Mouse (Mus musculus) mature B cell (primary cell): Measurements from ENCODE around the gene Psmb8.

Experiments
- in situ Hi-C: fragments of 300-500 bp; cut with MboI; formaldehyde crosslinking; loops from 2 replicates; pipeline ENCODE4 v1.14.3; 2019

Gene Psmb8

DNA sequence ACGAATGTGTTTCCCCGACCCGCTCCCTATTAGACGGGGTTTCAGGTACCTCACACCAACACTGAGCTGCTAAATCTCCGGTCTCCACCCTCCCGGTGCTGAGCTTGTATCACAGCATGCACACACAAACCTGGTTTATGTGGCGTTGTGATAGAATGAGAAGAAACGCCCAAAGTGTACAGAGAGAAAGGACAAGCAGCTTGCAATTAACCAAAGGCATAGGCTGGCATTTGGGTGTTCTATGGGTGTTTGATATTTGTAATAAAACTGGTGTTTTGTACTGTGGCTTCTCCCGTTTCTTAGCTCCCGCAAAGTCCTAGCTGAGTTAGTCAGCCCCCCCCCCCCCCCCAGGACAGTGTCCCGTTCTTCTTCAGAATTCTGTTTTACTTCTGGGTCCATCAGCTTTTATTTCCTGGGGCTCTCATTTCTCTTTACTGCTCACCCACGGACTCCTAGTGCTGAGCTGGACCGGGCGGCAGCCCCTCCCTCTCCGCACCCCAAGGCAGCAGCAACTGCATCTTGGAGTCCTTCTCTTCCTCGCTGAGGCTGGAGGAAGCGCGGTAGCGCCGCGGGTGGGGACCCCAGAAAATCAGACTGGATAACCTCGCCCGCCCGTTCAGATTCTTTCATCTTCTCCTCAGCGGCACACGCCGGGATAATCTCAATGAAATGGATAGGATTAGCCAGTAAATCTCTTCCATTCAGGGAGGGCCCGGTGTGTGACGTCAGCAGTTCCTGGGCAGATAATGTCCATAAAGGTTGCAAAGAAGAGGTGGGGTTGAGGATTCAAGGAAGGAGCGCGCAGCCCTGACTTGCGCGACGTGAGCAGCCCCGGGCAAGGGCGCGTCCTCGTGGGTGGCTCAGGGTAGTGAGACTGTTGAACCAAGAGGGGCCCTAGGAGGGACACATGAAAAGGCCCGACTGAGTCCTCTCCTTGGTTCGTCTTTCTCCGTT, at the start of gene Psmb8:
Psmb8 (plus strand) TSS at position 781 of the 954 bp plus-strand sequence.
- in situ Hi-C loops = loop anchor here (25.0 kb wide), 1 partner anchor 390 kb away; the partner anchor contains the start of genes Ager, Gpsm3 and Pbx2

DNA sequence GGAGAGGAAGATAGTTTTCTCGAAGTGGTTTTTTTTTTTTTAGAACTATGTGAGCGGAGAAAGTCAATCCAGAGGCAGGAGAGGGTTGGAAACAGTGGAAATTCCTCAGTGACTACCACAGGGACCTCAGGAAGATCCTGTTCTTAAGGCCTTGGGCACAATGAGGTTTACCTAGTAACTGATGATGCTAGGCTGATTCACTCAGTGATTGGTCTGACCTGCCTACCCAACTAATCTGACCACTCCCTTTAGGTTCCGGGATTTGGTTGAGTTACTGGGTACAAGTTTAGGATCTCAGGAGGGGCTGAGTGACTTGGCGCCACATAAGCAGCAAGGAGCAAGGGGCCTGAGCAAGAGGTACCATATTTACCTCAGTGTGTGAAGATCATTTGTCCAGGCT, 44.6 kb upstream of the Psmb8 start, which contains the start of gene H2-DMb1:
H2-DMb1 (plus strand) TSS at position 150 of the 400 bp plus-strand sequence.
- in situ Hi-C loops = no loop called here

DNA sequence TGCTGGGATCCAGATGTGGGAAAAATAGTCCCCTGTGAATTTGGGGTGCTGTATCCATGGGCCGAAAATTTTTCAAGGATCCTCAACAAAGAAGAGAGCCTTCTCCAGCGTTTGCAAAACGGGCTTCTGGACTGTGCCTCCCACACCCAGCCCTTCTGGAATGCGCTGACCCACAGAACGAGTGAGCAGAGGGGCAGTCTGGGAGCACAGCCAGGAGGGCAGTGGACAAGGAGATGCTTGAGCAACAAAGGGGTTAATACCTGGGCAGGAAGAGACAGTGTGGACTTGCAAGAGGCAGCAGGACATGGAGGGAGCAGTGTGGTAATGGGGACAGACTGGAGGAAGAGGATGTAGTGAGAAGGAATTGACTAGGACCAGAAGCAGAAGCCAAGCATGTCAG, 42.0 kb upstream of the Psmb8 start:
- in situ Hi-C loops = no loop called here

DNA sequence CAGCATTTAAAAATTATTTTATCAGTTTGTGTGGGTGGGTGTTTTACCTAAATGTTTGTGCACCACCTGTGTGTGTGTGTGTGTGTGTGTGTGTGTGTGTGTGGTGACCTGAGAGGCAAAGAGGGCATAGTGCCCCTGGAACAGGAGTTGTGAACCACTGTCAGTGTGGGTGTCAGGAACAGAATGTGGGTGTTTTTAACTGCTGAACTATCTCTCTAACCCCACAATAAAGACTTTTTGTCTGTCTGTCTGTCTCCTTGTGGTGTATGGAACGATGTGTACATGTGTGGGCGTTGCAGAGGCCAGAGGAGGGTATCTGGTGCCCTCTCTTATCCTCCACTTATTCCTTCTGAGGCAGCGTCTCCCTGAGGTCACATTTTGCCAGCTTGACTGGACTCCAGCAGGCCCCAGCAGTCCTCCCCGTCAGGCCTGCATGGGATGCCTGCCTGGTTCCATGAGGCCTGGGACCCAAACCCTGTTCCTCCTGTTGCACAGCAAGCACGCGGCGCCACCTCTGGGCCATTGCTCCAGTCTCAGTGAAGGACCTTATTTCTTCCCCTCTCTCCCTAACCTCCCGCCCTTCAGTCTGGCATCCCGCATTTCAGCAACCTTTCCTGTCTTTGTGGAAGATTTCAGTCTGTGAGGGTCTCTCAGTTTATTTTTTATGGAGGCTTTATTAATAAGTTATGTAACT, 33.2 kb upstream of the Psmb8 start:
- in situ Hi-C loops = no loop called here

DNA sequence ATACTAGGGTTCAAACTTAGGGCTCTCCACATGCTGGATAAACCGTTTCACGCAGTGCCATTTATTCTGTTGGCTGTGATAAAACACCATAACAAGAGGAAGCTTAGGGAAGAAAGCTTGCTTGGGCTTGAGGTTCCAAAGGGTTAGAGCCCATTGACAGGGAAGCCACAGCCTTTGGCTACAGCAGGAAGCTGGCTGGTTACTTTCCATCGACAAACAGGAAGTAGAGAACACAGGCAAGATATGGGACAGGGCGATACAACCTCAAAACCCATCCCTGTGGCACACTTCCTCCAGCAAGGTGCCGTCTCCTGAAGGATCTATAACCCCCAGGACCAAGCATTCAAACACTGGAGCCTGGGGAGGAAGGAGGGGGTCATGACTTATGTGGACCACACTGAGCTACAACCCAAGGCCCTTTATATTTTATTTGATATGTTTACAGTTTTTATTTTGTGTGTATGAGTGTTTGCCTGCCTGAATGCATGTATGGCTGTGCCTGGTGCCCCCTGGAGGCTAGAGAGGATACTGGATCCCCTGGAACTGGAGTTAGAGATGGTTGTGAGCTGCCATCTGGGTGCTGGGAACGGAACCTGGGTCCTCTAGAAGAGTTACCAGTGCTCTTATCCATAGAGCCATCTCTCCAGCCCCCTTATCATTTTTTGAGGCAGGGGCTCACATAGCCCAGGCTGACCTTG, 32.3 kb upstream of the Psmb8 start:
- in situ Hi-C loops = loop anchor here (5.0 kb wide), 2 partner anchors 33 to 68 kb away; no protein-coding TSS in a partner anchor

DNA sequence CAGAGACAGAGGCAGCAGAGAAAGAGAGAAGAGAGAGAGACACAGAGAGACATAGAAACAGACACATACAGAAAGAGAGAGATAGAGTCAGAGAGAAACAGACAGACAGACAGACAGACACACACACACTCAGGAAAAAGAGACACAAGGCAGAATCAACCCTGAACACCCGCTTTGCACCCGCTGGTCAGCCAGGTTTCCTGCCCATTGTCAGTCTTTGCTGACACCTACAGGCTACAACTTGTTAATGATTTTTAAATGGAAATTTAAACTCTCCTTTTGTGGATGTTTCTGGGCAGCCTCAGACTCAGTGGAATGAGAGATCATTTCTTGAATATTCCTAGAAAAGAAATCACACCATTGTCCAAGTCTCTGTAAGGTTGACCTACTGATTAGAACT, 28.2 kb upstream of the Psmb8 start:
- in situ Hi-C loops = loop anchor here (5.0 kb wide), 2 partner anchors 37 to 72 kb away; no protein-coding TSS in a partner anchor

DNA sequence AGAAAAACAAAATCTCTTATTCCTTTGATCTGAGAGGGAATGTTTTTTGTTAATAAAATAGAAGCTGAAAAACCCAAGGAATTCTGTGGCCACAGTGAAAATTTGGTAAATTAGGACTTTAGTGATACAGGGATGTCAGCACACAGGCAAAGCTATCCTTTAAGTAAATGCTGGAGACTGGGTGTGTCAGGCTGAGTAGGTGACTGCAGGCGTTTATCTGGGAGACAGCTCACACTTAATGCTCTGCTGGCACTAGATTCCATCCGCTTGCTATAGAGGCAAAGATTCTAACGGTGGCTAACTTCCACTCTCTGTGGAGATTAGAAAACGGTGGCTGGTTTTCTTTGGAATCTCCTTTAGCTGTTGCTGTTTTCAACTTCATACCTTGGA, 27.0 kb upstream of the Psmb8 start:
- in situ Hi-C loops = no loop called here

DNA sequence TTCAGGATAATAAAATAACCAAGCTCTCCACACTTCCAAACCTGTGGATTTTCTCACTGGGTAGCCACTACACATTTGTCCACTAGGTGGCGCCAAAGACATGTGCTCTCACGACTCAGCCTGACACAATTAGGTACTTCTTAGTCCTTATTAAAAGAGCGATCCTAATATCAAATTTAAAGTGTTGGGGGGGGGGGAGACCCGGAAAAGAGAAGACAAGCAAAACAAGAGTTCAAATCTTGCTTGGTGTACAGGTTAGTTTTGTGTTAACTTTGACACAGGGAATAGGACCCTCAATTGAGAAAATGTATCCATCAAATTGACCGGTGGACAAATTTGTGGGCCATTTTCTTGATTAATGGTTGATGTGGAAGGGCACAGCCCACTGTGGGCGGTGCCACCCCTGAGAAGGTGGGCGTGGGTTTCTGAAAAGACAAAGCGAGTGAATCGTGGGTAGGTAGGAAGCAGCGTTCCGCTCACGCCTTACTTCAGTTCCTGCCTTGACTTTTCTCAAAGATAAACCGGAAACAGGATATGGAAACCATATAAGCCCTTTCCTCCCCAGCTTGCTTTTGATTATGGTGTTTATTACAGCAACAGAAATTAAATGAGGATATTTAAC, 26.5 kb upstream of the Psmb8 start:
- in situ Hi-C loops = no loop called here

DNA sequence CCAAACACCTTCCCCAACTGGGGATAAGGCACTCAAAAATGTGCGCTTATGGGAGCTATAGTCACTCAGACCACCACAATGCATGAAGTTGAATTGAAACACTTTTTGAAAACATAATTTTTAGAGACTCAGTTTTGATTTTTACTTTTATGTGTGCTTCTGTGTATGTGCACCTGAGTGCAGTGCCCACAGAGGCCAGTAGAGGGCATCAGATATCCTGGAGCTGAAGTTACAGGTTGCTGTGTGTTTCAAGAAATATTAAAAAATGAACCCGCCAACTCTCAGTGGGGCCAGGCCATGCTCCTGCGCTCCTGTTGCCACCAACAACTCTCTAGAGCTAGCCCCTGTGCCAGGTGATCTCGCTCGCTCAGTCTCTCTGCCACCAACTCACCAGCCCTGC, 25.0 kb upstream of the Psmb8 start:
- in situ Hi-C loops = no loop called here

DNA sequence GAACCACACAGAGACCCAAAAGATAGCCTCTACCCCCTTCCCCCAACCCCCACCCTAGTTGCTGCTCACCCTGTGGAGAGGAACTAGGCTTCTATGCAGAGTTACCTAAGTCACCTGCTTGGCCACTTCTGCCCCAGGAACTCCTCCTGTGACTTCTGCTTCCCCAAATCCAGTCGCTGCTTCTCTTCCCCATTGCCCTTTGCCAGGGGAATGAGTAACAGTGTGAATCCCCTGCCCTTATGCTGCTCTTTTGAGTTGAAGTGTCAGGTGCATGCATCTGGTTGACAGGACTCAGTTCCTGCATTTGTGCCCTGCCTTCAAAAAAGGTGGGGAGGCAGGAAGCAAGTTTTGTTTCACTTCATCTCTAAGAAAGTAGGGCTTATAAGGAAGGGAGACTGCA, 23.4 kb upstream of the Psmb8 start:
- in situ Hi-C loops = no loop called here

DNA sequence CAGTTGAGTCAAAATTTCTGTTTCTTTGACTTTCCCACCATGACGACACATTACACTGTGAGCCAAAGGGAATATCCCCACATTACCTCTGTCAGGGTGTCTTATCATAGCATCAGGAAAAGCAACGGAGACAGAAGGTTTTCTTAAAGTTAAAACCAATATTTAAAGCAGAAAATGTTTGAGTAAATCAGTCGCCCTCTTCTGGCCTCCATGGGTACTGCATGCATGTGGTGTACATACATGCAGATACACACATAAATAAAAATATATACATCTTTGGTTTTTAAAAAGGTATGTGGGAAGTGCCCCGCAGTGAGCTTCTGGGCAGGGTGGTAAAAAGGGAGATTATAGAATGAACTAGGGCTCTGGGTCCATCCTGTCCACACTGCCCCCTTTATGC, 20.3 kb upstream of the Psmb8 start:
- in situ Hi-C loops = loop anchor here (5.0 to 25.0 kb wide), 2 partner anchors 35 to 410 kb away; partner anchors contain the start of genes Ager, Gpsm3 and Pbx2

DNA sequence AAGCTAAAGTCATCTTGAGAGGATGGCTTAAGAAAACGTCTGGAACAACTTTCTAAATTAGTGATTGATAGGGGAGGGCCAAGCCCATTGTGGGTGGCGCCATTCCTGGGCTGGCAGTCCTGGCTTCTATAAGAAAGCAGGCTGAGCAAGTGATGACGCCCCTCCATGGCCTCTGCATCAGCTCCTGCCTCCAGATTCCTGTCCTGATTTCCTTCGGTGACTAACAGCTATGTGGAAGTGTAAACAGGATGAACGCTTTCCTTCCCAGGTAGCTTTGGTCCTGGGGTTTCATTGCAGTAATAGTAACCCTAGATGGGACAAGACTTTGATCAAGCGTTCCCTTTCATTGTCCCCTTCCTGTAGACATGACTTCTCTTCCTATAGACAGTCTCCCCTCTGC, 18.5 kb upstream of the Psmb8 start:
- in situ Hi-C loops = loop anchor here (5.0 to 25.0 kb wide), 2 partner anchors 33 to 408 kb away; partner anchors contain the start of genes Ager, Gpsm3 and Pbx2

DNA sequence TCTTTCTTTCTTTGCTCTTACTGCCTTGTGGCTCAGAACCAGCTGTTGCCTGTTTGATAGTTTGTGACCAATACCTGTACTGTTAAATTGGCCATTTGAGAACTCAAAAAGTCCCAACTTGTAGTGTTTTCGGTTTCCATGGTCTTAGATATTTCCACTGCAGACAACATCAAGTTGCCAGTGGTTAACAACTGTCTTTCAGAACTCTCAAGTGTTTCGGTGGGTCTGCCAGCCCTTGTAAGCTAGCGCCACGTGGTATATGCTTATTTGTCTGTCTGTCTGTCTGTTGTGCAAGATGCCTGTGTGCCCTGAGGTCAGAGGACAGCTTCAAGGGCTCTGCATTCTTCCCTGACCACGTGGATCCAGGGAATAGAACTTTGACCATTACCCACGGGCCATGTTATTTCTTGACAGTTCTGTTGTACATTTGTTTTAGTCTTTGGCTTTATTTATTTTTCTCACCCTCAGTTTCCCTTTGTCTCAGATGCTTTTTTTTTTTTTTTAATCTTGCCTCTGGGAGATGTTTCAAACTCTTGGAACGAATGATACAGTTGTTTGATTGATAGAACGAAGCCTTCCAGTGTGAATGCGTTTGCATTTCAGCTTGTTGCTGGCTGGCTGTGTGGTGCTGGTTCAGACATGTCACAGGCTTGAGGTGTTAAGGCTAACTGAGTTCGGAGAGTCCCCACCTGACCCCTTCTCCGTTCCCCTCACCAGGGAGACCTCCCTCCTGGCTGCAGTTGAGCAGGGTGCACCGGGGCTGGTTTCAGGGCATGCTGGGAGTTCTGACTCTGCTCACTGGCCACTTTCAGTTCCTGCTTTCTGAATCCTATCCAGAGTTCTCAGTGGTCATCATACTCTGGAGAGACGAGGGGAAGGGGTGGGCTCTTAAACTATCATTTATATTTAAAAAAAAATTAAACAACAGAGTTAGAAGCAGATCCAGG, 17.3 kb upstream of the Psmb8 start:
- in situ Hi-C loops = loop anchor here (5.0 to 25.0 kb wide), 2 partner anchors 32 to 407 kb away; partner anchors contain the start of genes Ager, Gpsm3 and Pbx2

DNA sequence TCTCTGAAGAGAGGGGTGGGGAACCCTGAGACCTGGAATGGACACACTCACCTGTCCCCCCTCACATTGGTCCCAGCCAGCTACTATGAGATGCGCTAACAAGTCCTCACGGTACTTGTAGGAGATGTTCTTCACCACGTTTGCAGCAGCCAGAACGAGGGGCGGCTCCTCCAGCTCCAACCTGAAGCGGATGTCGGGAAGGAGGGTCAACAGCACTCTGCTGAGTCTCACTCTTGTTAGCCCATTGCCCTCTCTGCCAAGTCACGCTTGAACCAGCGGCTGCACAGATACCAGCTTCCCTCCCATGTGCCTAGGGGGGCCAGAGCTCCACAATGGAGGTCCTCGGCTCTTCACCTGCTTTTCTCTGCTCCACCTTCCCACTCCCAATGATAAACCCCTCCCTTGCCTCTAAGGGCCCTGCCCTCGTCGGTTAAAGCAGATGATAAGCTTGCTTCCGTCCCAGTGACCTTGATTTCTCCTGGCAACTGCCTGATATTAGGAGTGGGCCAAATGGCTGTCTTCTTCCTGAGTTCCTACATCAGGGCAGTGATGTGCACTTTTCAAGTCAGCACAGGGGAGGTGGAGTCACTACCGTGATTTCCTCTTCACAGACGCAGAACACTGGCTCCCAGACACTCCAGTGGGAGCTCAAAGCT, 13.8 kb upstream of the Psmb8 start:
- in situ Hi-C loops = loop anchor here (25.0 kb wide), 1 partner anchor 404 kb away; the partner anchor contains the start of genes Ager, Gpsm3 and Pbx2

DNA sequence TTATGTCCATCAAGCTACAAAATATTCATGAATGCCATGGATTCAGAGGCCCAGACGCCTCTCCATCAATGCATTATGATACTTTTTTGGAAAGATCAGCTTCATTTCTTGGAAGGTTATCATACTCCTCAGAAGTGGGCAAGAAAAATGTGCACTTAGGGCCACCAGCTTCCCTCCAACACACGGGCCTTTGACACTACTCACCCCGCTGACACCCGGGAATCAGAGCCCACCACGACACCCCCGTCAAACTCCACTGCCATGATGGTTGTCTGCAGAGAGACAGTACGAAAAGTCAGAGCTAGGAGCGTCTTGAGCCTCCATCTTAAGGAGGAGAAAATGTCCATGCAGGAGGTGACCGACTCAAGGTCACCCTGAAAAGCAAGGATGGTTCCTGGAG, 12.0 kb upstream of the Psmb8 start:
- in situ Hi-C loops = loop anchor here (25.0 kb wide), 1 partner anchor 402 kb away; the partner anchor contains the start of genes Ager, Gpsm3 and Pbx2

DNA sequence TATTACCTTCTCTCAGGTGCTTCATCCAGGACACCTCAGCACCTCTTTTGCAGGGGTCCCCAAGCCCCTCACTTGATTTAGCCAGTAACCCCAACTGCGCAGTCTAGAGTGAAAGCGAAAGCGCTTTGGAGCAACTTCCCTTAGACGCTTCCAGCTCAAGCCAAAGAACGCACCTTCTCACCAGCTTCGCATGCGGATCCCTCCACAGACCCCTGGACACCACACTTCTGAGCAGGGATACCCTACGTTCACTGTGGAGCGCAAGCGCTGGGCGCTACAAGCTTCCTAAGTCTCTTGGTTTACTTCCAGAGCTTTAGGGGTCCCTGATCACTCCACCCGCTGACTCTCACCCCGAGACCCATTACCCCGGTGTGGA, 10.6 kb upstream of the Psmb8 start:
- in situ Hi-C loops = loop anchor here (25.0 kb wide), 1 partner anchor 400 kb away; the partner anchor contains the start of genes Ager, Gpsm3 and Pbx2

DNA sequence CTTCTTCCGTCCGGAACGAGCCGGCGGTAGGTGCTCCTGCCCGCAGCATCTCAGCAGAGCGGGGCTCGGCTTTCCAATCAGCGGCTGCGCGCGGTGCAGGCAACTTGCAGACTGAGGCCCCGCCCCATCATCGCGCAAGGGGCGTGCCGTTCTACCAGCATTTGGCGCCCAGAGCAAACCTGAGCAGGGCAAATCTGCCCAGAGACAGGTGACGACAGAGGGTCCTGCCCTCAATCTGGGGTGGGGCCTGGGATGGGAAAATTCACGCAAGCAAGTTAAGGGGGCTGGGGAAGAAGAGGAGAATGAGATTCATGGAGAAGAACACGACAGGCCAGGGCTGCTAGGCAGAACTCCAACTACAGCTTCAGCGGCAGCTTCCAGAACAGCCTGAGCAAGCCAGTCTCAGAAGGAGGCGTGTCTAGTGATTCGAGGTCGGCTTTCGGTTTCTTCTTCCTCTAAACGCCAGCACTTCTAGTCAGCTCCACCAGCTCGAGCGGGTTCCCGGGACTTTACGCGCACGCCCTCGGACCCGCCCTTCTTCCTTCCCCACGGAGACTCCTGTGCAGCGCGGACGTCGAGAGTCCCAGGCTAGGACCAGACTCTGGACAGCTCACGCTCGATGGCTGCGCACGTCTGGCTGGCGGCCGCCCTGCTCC, 10.1 kb upstream of the Psmb8 start, which contains the start of the genes Tap1 and Psmb9:
Tap1 (plus strand) TSS at position 293 of the 656 bp plus-strand sequence.
Psmb9 (minus strand) TSS at position 504 of the 656 bp plus-strand sequence.
- in situ Hi-C loops = loop anchor here (25.0 kb wide), 1 partner anchor 400 kb away; the partner anchor contains the start of genes Ager, Gpsm3 and Pbx2

DNA sequence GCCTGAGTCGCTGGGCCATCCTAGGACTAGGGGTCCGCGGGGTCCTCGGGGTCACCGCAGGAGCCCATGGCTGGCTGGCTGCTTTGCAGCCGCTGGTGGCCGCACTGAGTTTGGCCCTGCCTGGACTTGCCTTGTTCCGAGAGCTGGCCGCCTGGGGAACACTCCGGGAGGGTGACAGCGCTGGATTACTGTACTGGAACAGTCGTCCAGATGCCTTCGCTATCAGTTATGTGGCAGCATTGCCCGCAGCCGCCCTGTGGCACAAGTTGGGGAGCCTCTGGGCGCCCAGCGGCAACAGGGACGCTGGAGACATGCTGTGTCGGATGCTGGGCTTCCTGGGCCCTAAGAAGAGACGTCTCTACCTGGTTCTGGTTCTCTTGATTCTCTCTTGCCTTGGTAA, 9.5 kb upstream of the Psmb8 start:
- in situ Hi-C loops = loop anchor here (25.0 kb wide), 1 partner anchor 399 kb away; the partner anchor contains the start of genes Ager, Gpsm3 and Pbx2
